Mouse (Mus musculus) stomach, embryonic 16.5 days (tissue): ENCODE results near the gene Cox4i2. TPM values are rescaled to one million over a fixed set of nuclear protein-coding genes. Genes with fewer than 3 reads are reported as not detected.

Source experiments
- ATAC-seq: fragments of 200-750 bp; cut with Nextera tagmentation; 2 replicates; pipeline ENCODE4 v1.8.0; 2017; ENCODE audit warnings: moderate number of reproducible peaks, moderate TSS enrichment; ENCODE audit not compliant: insufficient read depth, low FRiP score
- H3K27ac ChIP-seq: fragments of 300-500 bp; sonication (generic); 2 replicates; pipeline ENCODE4 v1.5.1; 2014; ENCODE audit warnings: low read length
- H3K27me3 ChIP-seq: fragments of 300-500 bp; sonication (generic); 2 replicates; pipeline ENCODE4 v1.6.1; 2014; ENCODE audit warnings: low read length, control low read depth, mixed read lengths; ENCODE audit not compliant: control insufficient read depth, insufficient read depth
- H3K36me3 ChIP-seq: fragments of 300-500 bp; sonication (generic); 2 replicates; pipeline ENCODE4 v1.6.1; 2014; ENCODE audit warnings: low read length; ENCODE audit not compliant: control insufficient read depth, insufficient read depth
- H3K4me1 ChIP-seq: fragments of 300-500 bp; sonication (generic); 2 replicates; pipeline ENCODE4 v1.6.1; 2014; ENCODE audit warnings: low read length, control low read depth, mixed read lengths; ENCODE audit not compliant: control insufficient read depth, insufficient read depth
- H3K4me2 ChIP-seq: fragments of 300-500 bp; sonication (generic); 2 replicates; pipeline ENCODE4 v1.6.1; 2014; ENCODE audit warnings: low read depth, low read length, mixed read lengths
- H3K4me3 ChIP-seq: fragments of 300-500 bp; sonication (generic); replicated peaks from 2 replicates; pipeline ENCODE4 v1.5.1; 2014; ENCODE audit warnings: mild to moderate bottlenecking, low read length
- H3K9ac ChIP-seq: fragments of 300-500 bp; sonication (generic); 2 replicates; pipeline ENCODE4 v1.6.1; 2014; ENCODE audit warnings: low read length
- H3K9me3 ChIP-seq: fragments of 300-500 bp; sonication (generic); replicated peaks from 2 replicates; pipeline ENCODE4 v1.6.1; 2016; ENCODE audit warnings: low read length, control low read depth; ENCODE audit not compliant: control insufficient read depth
- WGBS: fragments of 180-500 bp; shearing (Covaris S2); extraction: QIAGEN DNeasy Blood & Tissue Kit; methylation state at CpG from one replicate; pipeline ENCODE4 v1.1.7; 2014; 5-methylcytosine and 5-hydroxymethylcytosine counted together
- polyA plus RNA-seq: library from polyadenylated mRNA; unstranded; fragments of >200 nt; fragmentation: Nextera tagmentation; extraction: Ambion mirVana; gene quantifications from 2 replicates; pipeline ENCODE4 v1.2.1, GENCODE M21; 2015

Cox4i2 gene
- polyA plus RNA-seq, 1 experiment from 2014 or later = 21.3 TPM

- H3K27ac ChIP-seq = peak overlapping the region; percentile 8; the same call in 1 of the 2 replicates
- H3K27me3 ChIP-seq = peaks cover under 1% of the 10 kb centered on the region; the same call in 1 of the 2 replicates
- H3K9me3 ChIP-seq = no peaks in the 10 kb centered on the region
- no peaks in the 10 kb centered on the region for H3K4me1 ChIP-seq
- no peak overlapping the region for H3K4me3 ChIP-seq
- ATAC-seq = peak; percentile 42; the same call in 1 of the 2 replicates
- no peak overlapping the region for H3K4me2 ChIP-seq
- WGBS = 36% methylated on average over 6 of the region's 6 CpGs
- no peak overlapping the region; the same call in 1 of the 2 replicates for H3K9ac ChIP-seq
- no peaks in the 10 kb centered on the region for H3K36me3 ChIP-seq
These were observed 35.9 kb upstream of the Cox4i2 start for GRCm38 (mm10) chr2:152718076-152718475.

GRCm38 (mm10) chr2:152723651-152724331 lies 30.2 kb upstream of the Cox4i2 start:
- Histone ChIP-seq H3K4me3 (peak overlapping the region; percentile 42), H3K36me3 (no peaks in the 10 kb centered on the region), H3K9ac (peak overlapping the region; percentile 75), H3K9me3 (no peaks in the 10 kb centered on the region), H3K4me1 (peaks cover 30% of the 10 kb centered on the region), H3K27me3 (peaks cover 2% of the 10 kb centered on the region; the same call in 1 of the 2 replicates), H3K27ac (peak overlapping the region; percentile 49), H3K4me2 (peak overlapping the region; percentile 73)
- WGBS = 5% methylated on average over 37 of the region's 37 CpGs
- ATAC-seq = peak; percentile 27; the same call in 1 of the 2 replicates

- Histone ChIP-seq H3K36me3 (no peaks in the 10 kb centered on the region), H3K4me3 (peak overlapping the region; percentile 42), H3K27ac (peak overlapping the region; percentile 49), H3K9me3 (no peaks in the 10 kb centered on the region), H3K4me2 (peak overlapping the region; percentile 73), H3K9ac (peak overlapping the region; percentile 75), H3K4me1 (peaks cover 36% of the 10 kb centered on the region), H3K27me3 (peaks cover 2% of the 10 kb centered on the region; the same call in 1 of the 2 replicates)
- WGBS = 59% methylated on average over 3 of the region's 3 CpGs
- no peak for ATAC-seq
These were observed 29.6 kb upstream of the Cox4i2 start for GRCm38 (mm10) chr2:152724332-152724723.

GRCm38 (mm10) chr2:152725178-152725750 lies 28.7 kb upstream of the Cox4i2 start:
- WGBS = 55% methylated on average over 15 of the region's 15 CpGs
- H3K4me1 ChIP-seq = peaks cover 45% of the 10 kb centered on the region
- H3K4me2 ChIP-seq = 0 out of 2 replicates have a peak overlapping the region, but pooled peaks have one; percentile 6
- no peaks in the 10 kb centered on the region for H3K9me3 ChIP-seq
- no peak for ATAC-seq
- peak overlapping the region; percentile 87 for H3K27ac ChIP-seq
- H3K36me3 ChIP-seq = no peaks in the 10 kb centered on the region
- H3K4me3 ChIP-seq = no peak overlapping the region
- H3K9ac ChIP-seq = no peak overlapping the region
- peaks cover 2% of the 10 kb centered on the region; the same call in 1 of the 2 replicates for H3K27me3 ChIP-seq

- WGBS = 86% methylated on average over 6 of the region's 6 CpGs
- Histone ChIP-seq H3K9me3 (no peaks in the 10 kb centered on the region), H3K36me3 (no peaks in the 10 kb centered on the region), H3K27ac (peak overlapping the region; percentile 87), H3K4me3 (no peak overlapping the region), H3K4me1 (peaks cover 48% of the 10 kb centered on the region), H3K9ac (no peak overlapping the region), H3K27me3 (peaks cover 2% of the 10 kb centered on the region; the same call in 1 of the 2 replicates), H3K4me2 (no peak overlapping the region)
- no peak for ATAC-seq
These were observed 27.8 kb upstream of the Cox4i2 start for GRCm38 (mm10) chr2:152726213-152726612.

GRCm38 (mm10) chr2:152726751-152727335 lies 27.1 kb upstream of the Cox4i2 start:
- Histone ChIP-seq H3K9ac (no peak overlapping the region), H3K27me3 (peaks cover 2% of the 10 kb centered on the region; the same call in 1 of the 2 replicates), H3K4me3 (no peak overlapping the region), H3K9me3 (no peaks in the 10 kb centered on the region), H3K4me2 (no peak overlapping the region), H3K36me3 (no peaks in the 10 kb centered on the region), H3K4me1 (peaks cover 48% of the 10 kb centered on the region), H3K27ac (peak overlapping the region; percentile 87)
- WGBS = 28% methylated on average over 6 of the region's 6 CpGs
- peak; percentile 24; the same call in 1 of the 2 replicates for ATAC-seq

- peaks cover 2% of the 10 kb centered on the region; the same call in 1 of the 2 replicates for H3K27me3 ChIP-seq
- H3K27ac ChIP-seq = peak overlapping the region; percentile 87
- no peaks in the 10 kb centered on the region for H3K36me3 ChIP-seq
- ATAC-seq = no peak
- WGBS = 76% methylated on average over 14 of the region's 14 CpGs
- no peaks in the 10 kb centered on the region for H3K9me3 ChIP-seq
- peaks cover 50% of the 10 kb centered on the region for H3K4me1 ChIP-seq
- H3K4me3 ChIP-seq = no peak overlapping the region
- peak overlapping the region; percentile 53 for H3K9ac ChIP-seq
- no peak overlapping the region for H3K4me2 ChIP-seq
These were observed 26.0 kb upstream of the Cox4i2 start for GRCm38 (mm10) chr2:152727795-152728510.

GRCm38 (mm10) chr2:152728594-152728993 lies 25.4 kb upstream of the Cox4i2 start:
- Histone ChIP-seq H3K4me2 (no peak overlapping the region), H3K9ac (no peak overlapping the region), H3K36me3 (no peaks in the 10 kb centered on the region), H3K9me3 (no peaks in the 10 kb centered on the region), H3K27ac (peak overlapping the region; percentile 87), H3K4me1 (peaks cover 55% of the 10 kb centered on the region), H3K27me3 (no peaks in the 10 kb centered on the region), H3K4me3 (no peak overlapping the region)
- WGBS = 65% methylated on average over 7 of the region's 7 CpGs
- no peak for ATAC-seq
